Mouse (Mus musculus) liver, postnatal 0 days (tissue): ENCODE measurements around the gene Rorb.

ENCODE experiments used
- CTCF ChIP-seq: sonication (generic); IDR thresholded peaks from 2 replicates; pipeline ENCODE4 v1.5.1; 2016; ENCODE audit warnings: antibody characterized with exemption, low read depth
- EP300 ChIP-seq: IDR thresholded peaks from 2 replicates; pipeline ENCODE4 v1.6.1; 2016; ENCODE audit warnings: antibody characterized with exemption, low read depth, mild to moderate bottlenecking

DNA sequence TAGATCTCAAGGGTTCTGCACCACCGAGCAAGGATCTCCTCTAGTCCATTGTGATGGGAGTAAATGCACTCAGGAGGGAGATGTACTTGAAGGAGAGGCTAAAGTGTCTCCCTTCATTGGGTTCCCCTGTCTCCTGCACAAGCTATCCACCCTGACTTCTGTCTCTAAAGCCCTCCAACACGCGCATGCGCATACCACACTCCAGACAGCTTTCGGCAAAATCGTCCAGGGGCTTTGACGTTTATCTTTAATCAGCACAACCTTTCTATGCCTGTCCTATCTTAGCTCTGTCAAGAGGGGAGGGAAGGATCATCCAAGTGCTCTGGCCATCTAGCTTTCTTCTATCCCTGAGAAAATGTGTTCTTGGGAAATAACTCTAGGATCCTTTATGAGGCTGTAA is 21.6 kb downstream of the Rorb start:
- TF ChIP-seq EP300 (no peak), CTCF (no peak)
